Mouse (Mus musculus): ENCODE results near the gene Siae.

The Siae gene

GRCm38 (mm10) chr9:37540701-37541575 lies 14.6 kb upstream of the Siae start:
- DNase-seq (ENCODE audit: low spot score): no peak

GRCm38 (mm10) chr9:37541851-37542642 lies 13.5 kb upstream of the Siae start:
- no peak for DNase-seq (ENCODE audit: low spot score)

GRCm38 (mm10) chr9:37543869-37544440 lies 11.5 kb upstream of the Siae start:
- DNase-seq (ENCODE audit: low spot score): peak; percentile 9

GRCm38 (mm10) chr9:37544447-37545165 lies 10.9 kb upstream of the Siae start:
- peak; percentile 75 for DNase-seq (ENCODE audit: low spot score)

GRCm38 (mm10) chr9:37545166-37545610 lies 10.3 kb upstream of the Siae start:
- peak; percentile 23 for DNase-seq (ENCODE audit: low spot score)

- DNase-seq (ENCODE audit: low spot score): peak; percentile 10
These were observed 9.5 kb upstream of the Siae start for GRCm38 (mm10) chr9:37545847-37546452.

- DNase-seq (ENCODE audit: low spot score): peak; percentile 14
These were observed 8.6 kb upstream of the Siae start for GRCm38 (mm10) chr9:37546889-37547288.

- DNase-seq (ENCODE audit: low spot score): no peak
These were observed 5.1 kb upstream of the Siae start for GRCm38 (mm10) chr9:37550435-37550834.

GRCm38 (mm10) chr9:37551751-37552531 lies 3.6 kb upstream of the Siae start:
- DNase-seq (ENCODE audit: low spot score): no peak

GRCm38 (mm10) chr9:37552536-37553293 lies 2.8 kb upstream of the Siae start, which contains the start of gene Nrgn:
Gene Nrgn, minus strand, starts transcription at chr9:37552904.
- DNase-seq (ENCODE audit: low spot score): peak; percentile 95

- no peak for DNase-seq (ENCODE audit: low spot score)
These were observed 1.2 kb upstream of the Siae start for GRCm38 (mm10) chr9:37554279-37554678.

- no peak for DNase-seq (ENCODE audit: low spot score)
These were observed 868 bp downstream of the Siae start for GRCm38 (mm10) chr9:37556366-37556765.

GRCm38 (mm10) chr9:37560617-37561016 lies 5.1 kb downstream of the Siae start:
- DNase-seq (ENCODE audit: low spot score): no peak

GRCm38 (mm10) chr9:37563805-37564204 lies 8.3 kb downstream of the Siae start:
- no peak for DNase-seq (ENCODE audit: low spot score)

GRCm38 (mm10) chr9:37567019-37567418 lies 11.5 kb downstream of the Siae start:
- DNase-seq (ENCODE audit: low spot score): no peak

- no peak for DNase-seq (ENCODE audit: low spot score)
These were observed 12.0 kb downstream of the Siae start for GRCm38 (mm10) chr9:37567454-37567853.

- DNase-seq (ENCODE audit: low spot score): no peak
These were observed 12.6 kb downstream of the Siae start for GRCm38 (mm10) chr9:37567892-37568604.

- DNase-seq (ENCODE audit: low spot score): no peak
These were observed 13.2 kb downstream of the Siae start for GRCm38 (mm10) chr9:37568605-37569214.
